Mouse (Mus musculus) WW6 (cell line): ENCODE results near the gene Rad17.

ENCODE experiments used
- DNase-seq: peaks from one replicate; pipeline ENCODE4 v3.0.0-alpha.2; 2013; ENCODE audit warnings: low read depth, low spot score

Gene Rad17

GRCm38 (mm10) chr13:100570713-100571112 lies 80.1 kb downstream of the Rad17 start:
- no peak for DNase-seq

GRCm38 (mm10) chr13:100568359-100568758 lies 82.5 kb downstream of the Rad17 start:
- DNase-seq = no peak
